Mouse (Mus musculus): ENCODE measurements around the gene Mtch2.

GRCm38 (mm10) chr2:90861486-90861885 lies 14.5 kb downstream of the Mtch2 start:
- TF ChIP-seq ZC3H11A (IDR thresholded peaks at IDR 0.05; ENCODE audit: borderline replicate concordance, low read depth, low read length) (no peak), HCFC1 (IDR thresholded peaks at IDR 0.05; ENCODE audit: borderline replicate concordance, insufficient read depth, low read length) (no peak), ZNF384 (IDR thresholded peaks at IDR 0.05; ENCODE audit: low read depth, low read length) (no peak), CHD2 (IDR thresholded peaks at IDR 0.05; ENCODE audit: low read depth, low read length) (no peak), MAFK (IDR thresholded peaks at IDR 0.05; ENCODE audit: insufficient read depth, low read depth, low read length) (no peak)
